Mouse (Mus musculus): ENCODE results near the gene Sik1. TPM values are rescaled to one million over a fixed set of nuclear protein-coding genes. Genes with fewer than 3 reads are reported as not detected.

Sik1 gene
- polyA plus RNA-seq, 1 experiment, result 35.5 TPM

DNA sequence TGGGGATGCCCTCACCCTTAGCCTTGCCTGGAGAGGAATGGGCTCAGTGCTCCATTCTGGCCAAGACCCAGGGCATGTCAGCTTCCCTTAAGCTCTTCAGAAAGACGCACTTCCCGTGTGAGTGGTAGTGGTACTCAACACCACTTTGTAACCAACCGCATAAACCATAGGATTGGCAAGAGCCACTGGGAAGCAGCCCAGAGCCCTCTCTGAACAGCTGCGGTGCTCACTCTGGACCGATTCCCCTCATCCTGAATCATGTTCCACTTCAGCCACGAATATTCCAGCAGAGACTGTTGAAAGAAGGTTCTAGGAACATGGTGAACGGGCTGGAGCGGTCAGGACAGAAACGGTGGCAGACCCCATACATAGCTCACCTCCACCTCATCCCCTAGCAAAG lies 29.9 kb downstream of the Sik1 start:
- no peak for TF ChIP-seq POLR2A (IDR thresholded peaks at IDR 0.05; ENCODE audit: low read depth, low read length)
- TF ChIP-seq CTCF (conservative IDR thresholded peaks at IDR 0.05; ENCODE audit: insufficient read depth, insufficient read length, low read depth, low read length), result no peak
- Histone ChIP-seq H3K27ac (ENCODE audit: insufficient read depth, low read depth, low read length) (no peak overlapping the region), H3K36me3 (ENCODE audit: control insufficient read depth, insufficient read depth, low read length) (no peaks in the 10 kb centered on the region), H3K27me3 (replicated peaks; ENCODE audit: control insufficient read depth, insufficient read depth, low read length) (no peaks in the 10 kb centered on the region), H3K4me1 (ENCODE audit: control insufficient read depth, insufficient read depth, low read length) (peaks cover 20% of the 10 kb centered on the region), H3K4me3 (ENCODE audit: insufficient read depth, low read depth, low read length) (no peak overlapping the region)
- DNase-seq, result no peak
- 93% methylated on average over 9 of the region's 9 CpGs for whole genome bisulfite sequencing

DNA sequence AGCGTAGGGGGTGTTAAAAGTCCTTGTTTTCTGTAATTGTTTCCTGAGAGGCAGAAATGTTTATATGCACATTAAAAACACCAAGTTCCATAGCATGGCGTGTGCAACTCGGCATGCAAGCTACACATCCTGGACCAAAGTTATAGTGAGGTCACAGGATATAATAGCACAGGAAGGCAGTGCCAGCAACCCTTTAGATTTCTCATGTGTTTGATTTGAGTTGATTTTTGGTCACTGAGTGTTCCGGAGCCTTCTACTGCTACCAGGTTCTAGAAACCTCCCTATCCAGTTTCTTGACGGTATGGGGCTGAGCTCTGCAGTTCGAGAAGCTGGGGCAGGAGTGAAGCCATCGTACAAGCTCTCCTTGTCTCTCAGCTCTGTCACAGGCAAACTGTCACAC lies 30.8 kb downstream of the Sik1 start:
- TF ChIP-seq CTCF (conservative IDR thresholded peaks at IDR 0.05; ENCODE audit: insufficient read depth, insufficient read length, low read depth, low read length) (no peak), POLR2A (IDR thresholded peaks at IDR 0.05; ENCODE audit: low read depth, low read length) (no peak)
- no peaks in the 10 kb centered on the region for H3K36me3 ChIP-seq (ENCODE audit: control insufficient read depth, insufficient read depth, low read length)
- no peak overlapping the region for H3K4me3 ChIP-seq (ENCODE audit: insufficient read depth, low read depth, low read length)
- WGBS, result 79% methylated on average over 7 of the region's 7 CpGs
- H3K27ac ChIP-seq (ENCODE audit: insufficient read depth, low read depth, low read length), result no peak overlapping the region
- no peak for DNase-seq
- H3K4me1 ChIP-seq (ENCODE audit: control insufficient read depth, insufficient read depth, low read length), result peaks cover 20% of the 10 kb centered on the region
- H3K27me3 ChIP-seq (replicated peaks; ENCODE audit: control insufficient read depth, insufficient read depth, low read length), result no peaks in the 10 kb centered on the region

DNA sequence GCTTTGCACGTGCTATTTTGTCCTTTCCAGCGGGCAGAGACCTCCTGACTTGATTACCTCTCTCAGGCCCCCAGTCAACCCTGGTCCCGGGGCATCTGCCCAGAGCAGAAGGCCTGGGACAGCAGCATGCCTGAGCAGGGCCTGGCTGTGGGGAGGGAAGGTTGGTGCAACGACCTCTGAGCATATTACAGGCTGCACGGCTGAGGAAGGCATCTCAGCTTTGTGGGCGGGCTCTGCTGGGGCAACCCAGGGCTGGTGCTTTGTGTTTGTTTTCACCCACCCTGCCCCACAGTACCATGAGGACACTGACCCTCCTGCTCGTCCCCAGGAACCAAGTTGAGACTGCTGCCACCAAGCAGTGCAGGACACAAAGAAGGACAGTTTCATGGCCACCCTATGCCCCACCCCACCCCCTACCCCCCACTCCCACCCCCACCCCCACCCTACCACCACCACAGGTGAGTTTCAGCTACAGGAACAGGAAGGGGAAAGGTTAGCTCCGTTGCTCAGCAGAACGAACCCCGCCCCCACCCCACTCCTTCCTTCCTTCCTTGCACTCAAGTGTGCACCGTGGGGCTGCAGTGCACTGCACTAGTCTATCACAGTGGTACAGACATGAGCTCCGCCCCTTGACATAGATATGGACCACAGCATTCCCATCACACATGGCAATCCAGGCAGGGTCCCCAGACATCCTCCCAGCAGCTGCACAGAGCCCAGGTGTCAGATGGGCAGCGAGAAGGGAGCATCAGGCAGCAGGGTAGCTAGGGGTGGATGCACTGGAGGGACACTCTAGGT lies 34.3 kb downstream of the Sik1 start:
- no peak for TF ChIP-seq CTCF (conservative IDR thresholded peaks at IDR 0.05; ENCODE audit: insufficient read depth, insufficient read length, low read depth, low read length)
- TF ChIP-seq POLR2A (IDR thresholded peaks at IDR 0.05; ENCODE audit: low read depth, low read length), result no peak
- 44% methylated on average over 13 of the region's 13 CpGs for WGBS
- Histone ChIP-seq H3K27me3 (replicated peaks; ENCODE audit: control insufficient read depth, insufficient read depth, low read length) (no peaks in the 10 kb centered on the region), H3K36me3 (ENCODE audit: control insufficient read depth, insufficient read depth, low read length) (no peaks in the 10 kb centered on the region), H3K4me3 (ENCODE audit: insufficient read depth, low read depth, low read length) (no peak overlapping the region), H3K4me1 (ENCODE audit: control insufficient read depth, insufficient read depth, low read length) (no peaks in the 10 kb centered on the region), H3K27ac (ENCODE audit: insufficient read depth, low read depth, low read length) (no peak overlapping the region)
- DNase-seq, result no peak

DNA sequence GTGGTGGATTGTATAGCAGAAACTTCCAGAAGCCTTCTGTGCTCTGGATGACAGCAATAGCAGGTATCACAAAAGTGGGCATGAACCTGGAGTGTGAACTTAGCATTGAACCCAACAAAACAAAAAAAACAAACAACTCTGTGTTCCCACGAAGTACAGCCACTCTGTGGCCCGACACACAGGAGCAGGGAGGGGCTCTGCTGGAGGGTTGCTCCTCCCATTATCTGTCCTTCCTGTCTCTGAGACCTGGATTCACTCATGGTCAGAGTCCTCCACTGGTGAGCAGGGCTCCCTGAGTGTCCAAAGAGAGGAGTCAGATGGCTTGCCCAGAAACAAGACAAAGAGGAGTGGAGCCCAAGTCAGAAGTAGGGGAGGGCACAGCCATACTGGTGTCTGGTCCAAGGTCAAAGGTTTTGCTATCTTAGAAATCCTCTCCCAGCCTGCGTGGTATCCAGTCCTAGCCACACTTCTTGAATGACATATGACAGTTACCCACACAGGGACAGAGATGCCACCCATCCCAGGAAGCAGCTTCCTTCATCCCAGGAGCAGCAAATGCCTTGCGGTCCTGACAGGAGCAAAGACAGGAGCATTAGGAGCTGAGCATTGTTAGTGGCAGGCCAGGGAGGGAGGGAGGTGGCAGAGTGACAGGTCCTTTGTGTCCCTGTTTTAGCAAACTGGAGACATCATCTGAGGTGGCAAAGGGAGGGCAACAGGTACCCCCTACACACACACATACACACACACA lies 35.3 kb downstream of the Sik1 start:
- H3K27ac ChIP-seq (ENCODE audit: insufficient read depth, low read depth, low read length), result no peak overlapping the region
- H3K36me3 ChIP-seq (ENCODE audit: control insufficient read depth, insufficient read depth, low read length), result no peaks in the 10 kb centered on the region
- H3K4me1 ChIP-seq (ENCODE audit: control insufficient read depth, insufficient read depth, low read length), result no peaks in the 10 kb centered on the region
- TF ChIP-seq CTCF (conservative IDR thresholded peaks at IDR 0.05; ENCODE audit: insufficient read depth, insufficient read length, low read depth, low read length), result no peak
- TF ChIP-seq POLR2A (IDR thresholded peaks at IDR 0.05; ENCODE audit: low read depth, low read length), result no peak
- H3K27me3 ChIP-seq (replicated peaks; ENCODE audit: control insufficient read depth, insufficient read depth, low read length), result no peaks in the 10 kb centered on the region
- DNase-seq, result no peak
- H3K4me3 ChIP-seq (ENCODE audit: insufficient read depth, low read depth, low read length), result no peak overlapping the region
- 46% methylated on average over 4 of the region's 4 CpGs for WGBS

DNA sequence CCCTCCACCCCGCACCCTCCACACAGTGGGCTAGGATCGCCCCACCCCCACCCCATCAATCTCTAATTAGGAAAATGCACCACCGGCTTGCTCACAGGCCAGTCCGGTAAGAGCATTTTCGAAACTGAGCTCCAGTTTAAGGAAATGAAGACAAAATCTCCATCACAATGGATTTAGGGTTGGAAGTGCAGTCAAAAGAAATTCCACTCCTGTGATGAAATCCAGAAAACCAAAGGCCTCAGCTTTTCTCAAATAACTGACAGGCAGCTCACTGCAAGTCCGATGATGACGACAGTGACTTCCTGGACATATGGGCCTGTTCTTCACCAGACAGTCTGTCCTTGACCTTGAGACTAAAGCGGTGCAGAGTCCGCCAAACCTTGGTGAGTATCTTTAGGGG lies 36.2 kb downstream of the Sik1 start:
- no peak overlapping the region for H3K4me3 ChIP-seq (ENCODE audit: insufficient read depth, low read depth, low read length)
- no peaks in the 10 kb centered on the region for H3K36me3 ChIP-seq (ENCODE audit: control insufficient read depth, insufficient read depth, low read length)
- 91% methylated on average over 9 of the region's 9 CpGs for WGBS
- no peaks in the 10 kb centered on the region; the same call in 1 of the 2 replicates for H3K4me1 ChIP-seq (ENCODE audit: control insufficient read depth, insufficient read depth, low read length)
- no peaks in the 10 kb centered on the region for H3K27me3 ChIP-seq (replicated peaks; ENCODE audit: control insufficient read depth, insufficient read depth, low read length)
- TF ChIP-seq CTCF (conservative IDR thresholded peaks at IDR 0.05; ENCODE audit: insufficient read depth, insufficient read length, low read depth, low read length) (no peak), POLR2A (IDR thresholded peaks at IDR 0.05; ENCODE audit: low read depth, low read length) (no peak)
- no peak for DNase-seq
- no peak overlapping the region for H3K27ac ChIP-seq (ENCODE audit: insufficient read depth, low read depth, low read length)

DNA sequence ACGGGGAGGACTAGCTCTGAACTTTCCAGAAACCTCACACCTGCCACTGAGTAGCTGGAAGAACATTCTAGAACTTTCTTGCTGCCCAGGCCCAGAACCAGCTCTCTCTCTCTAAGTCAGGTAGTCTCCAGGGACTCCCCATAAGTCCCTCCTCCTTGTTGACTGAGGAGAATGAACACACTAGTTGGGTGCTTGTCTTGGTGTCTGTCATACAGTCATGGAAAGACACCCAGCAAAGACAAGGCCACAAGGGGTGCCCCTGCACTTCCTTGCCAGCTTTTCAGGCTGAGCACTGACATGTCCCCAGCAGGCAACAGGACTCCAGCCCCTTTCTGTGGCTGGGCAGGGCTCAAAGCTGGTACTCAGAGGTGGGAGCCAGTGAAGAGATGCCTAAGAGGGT lies 37.8 kb downstream of the Sik1 start:
- Histone ChIP-seq H3K4me1 (ENCODE audit: control insufficient read depth, insufficient read depth, low read length) (no peaks in the 10 kb centered on the region; the same call in 1 of the 2 replicates), H3K4me3 (ENCODE audit: insufficient read depth, low read depth, low read length) (no peak overlapping the region), H3K27me3 (replicated peaks; ENCODE audit: control insufficient read depth, insufficient read depth, low read length) (no peaks in the 10 kb centered on the region), H3K27ac (ENCODE audit: insufficient read depth, low read depth, low read length) (no peak overlapping the region), H3K36me3 (ENCODE audit: control insufficient read depth, insufficient read depth, low read length) (no peaks in the 10 kb centered on the region)
- WGBS, result 100% methylated on average over 1 of the region's 1 CpGs
- no peak for DNase-seq
- no peak for TF ChIP-seq POLR2A (IDR thresholded peaks at IDR 0.05; ENCODE audit: low read depth, low read length)

DNA sequence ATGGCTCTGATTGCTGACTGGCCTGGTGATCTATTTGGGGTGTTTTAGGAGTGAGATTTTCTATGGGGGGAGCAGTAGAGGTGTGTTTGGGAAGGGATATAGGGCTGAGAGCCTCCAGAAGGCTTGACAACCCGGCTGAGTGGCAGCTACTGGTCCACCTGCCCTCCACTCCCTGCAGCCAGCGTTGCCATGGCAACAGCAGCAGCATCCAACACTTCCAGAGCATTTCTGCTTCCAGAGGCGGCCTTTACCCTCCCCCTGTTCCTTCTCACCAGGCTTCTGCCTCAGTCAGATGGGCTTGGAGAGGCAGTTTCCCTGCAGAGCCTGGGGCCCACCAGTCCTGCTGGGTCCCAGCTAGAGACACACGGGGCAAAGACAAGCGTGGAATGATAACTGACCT lies 38.4 kb downstream of the Sik1 start:
- no peaks in the 10 kb centered on the region for H3K27me3 ChIP-seq (replicated peaks; ENCODE audit: control insufficient read depth, insufficient read depth, low read length)
- no peaks in the 10 kb centered on the region; the same call in 1 of the 2 replicates for H3K4me1 ChIP-seq (ENCODE audit: control insufficient read depth, insufficient read depth, low read length)
- WGBS, result 86% methylated on average over 5 of the region's 5 CpGs
- TF ChIP-seq POLR2A (IDR thresholded peaks at IDR 0.05; ENCODE audit: low read depth, low read length) (no peak), CTCF (conservative IDR thresholded peaks at IDR 0.05; ENCODE audit: insufficient read depth, insufficient read length, low read depth, low read length) (no peak)
- no peak overlapping the region for H3K27ac ChIP-seq (ENCODE audit: insufficient read depth, low read depth, low read length)
- no peak overlapping the region for H3K4me3 ChIP-seq (ENCODE audit: insufficient read depth, low read depth, low read length)
- no peaks in the 10 kb centered on the region for H3K36me3 ChIP-seq (ENCODE audit: control insufficient read depth, insufficient read depth, low read length)
- no peak for DNase-seq
